Mouse (Mus musculus) cerebellum, adult 2 months (tissue): ENCODE measurements around the gene E2f3.

Experiments
- CTCF ChIP-seq: fragments of 200-500 bp; IDR thresholded peaks from 2 replicates; pipeline ENCODE4 v1.5.1; 2011; ENCODE audit warnings: low read depth, mild to moderate bottlenecking, control low read depth, low read length, moderate library complexity, borderline replicate concordance; ENCODE audit not compliant: insufficient read depth
- POLR2A ChIP-seq: fragments of 200-500 bp; IDR thresholded peaks from 2 replicates; pipeline ENCODE4 v1.6.1; 2011; ENCODE audit warnings: low read length, control low read depth, borderline replicate concordance; ENCODE audit not compliant: insufficient read depth

DNA sequence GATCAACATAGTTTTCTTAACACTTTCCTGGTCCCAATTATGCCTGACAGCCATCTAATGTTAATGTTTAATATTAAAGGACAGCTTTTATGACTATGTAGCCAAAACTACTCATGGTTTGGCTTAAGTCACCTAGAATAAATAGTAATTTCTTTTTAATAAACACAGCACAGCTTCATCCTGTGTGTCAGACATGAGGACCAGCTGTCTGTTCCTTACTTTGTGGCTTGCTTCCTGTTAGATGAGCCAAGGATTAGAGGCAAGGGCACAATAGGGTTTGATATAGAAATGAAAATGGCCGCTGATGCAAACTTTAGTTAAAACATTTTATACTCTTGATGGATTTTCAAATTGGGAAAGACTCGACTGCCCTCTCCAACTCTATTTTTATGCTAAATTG, 32.7 kb upstream of the E2f3 start:
- TF ChIP-seq CTCF: no peak
- TF ChIP-seq POLR2A: no peak
